Mouse (Mus musculus) cerebellum, adult 2 months (tissue): ENCODE data around the gene Casz1.

ENCODE experiments used
- CTCF ChIP-seq: fragments of 200-500 bp; IDR thresholded peaks from 2 replicates; pipeline ENCODE4 v1.5.1; 2011; ENCODE audit warnings: low read depth, mild to moderate bottlenecking, control low read depth, low read length, moderate library complexity, borderline replicate concordance; ENCODE audit not compliant: insufficient read depth
- POLR2A ChIP-seq: fragments of 200-500 bp; IDR thresholded peaks from 2 replicates; pipeline ENCODE4 v1.6.1; 2011; ENCODE audit warnings: low read length, control low read depth, borderline replicate concordance; ENCODE audit not compliant: insufficient read depth

- TF ChIP-seq CTCF (no peak), POLR2A (no peak)
These were observed 45.2 kb downstream of the Casz1 start for GRCm38 (mm10) chr4:148849437-148849836.
